Mouse (Mus musculus): ENCODE measurements around the gene Obp1a. TPM values are rescaled to one million over a fixed set of nuclear protein-coding genes. Genes with fewer than 3 reads are reported as not detected.

The Obp1a gene
- not detected for total RNA-seq (2021)
- long read RNA-seq, experiment 1: 0 reads
- long read RNA-seq, experiment 2: 0 reads

DNA sequence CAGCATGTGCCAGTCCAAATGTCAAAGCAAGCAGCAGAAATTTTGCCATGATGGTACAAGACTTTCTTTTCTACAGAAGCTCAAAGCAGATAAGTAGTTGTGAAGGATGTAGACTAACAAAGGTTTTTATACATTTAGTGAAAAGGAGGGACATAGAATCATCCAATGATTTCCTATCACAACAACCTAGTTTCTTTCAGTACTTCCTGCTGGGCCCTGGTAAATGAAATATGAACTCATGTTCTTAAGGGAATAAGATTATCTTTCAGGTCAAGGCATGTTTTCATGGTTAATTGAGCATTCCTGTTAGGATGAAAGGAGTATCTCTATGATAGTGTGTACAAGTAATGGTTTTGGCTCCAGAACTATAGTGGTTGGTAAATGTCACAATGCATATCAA is at the start of gene Obp1a:
Gene Obp1a, minus strand, starts transcription at position 101 of the 400 bp plus-strand sequence.
- intact Hi-C loops (cut with DNase I): no loop called here
- DNase-seq (ENCODE audit: low spot score in 2 of 2): no peak

GRCm38 (mm10) chrX:78125167-78125566 is 34.0 kb upstream of the Obp1a start, which contains the start of gene Gm5938:
Gene Gm5938 (plus strand): TSS chrX:78125467.
- intact Hi-C loops (cut with DNase I): no loop called here
- no peak for DNase-seq (ENCODE audit: low spot score in 2 of 2)

Other genes starting within 250 kb of the Obp1a start
- not detected for gene Pbsn, start 237.8 kb downstream of the Obp1a start, total RNA-seq (2021)
- not detected for gene Gm14744, start 226.6 kb downstream of the Obp1a start, total RNA-seq (2021)
- gene 5430402E10Rik, start 166.3 kb downstream of the Obp1a start, total RNA-seq (2021): not detected
- not detected for gene Gm5938, start 34.1 kb upstream of the Obp1a start, total RNA-seq (2021)
- not detected for gene Obp1b, start 95.4 kb upstream of the Obp1a start, total RNA-seq (2021)
- not detected for gene Gm14743, start 154.5 kb upstream of the Obp1a start, total RNA-seq (2021)